Mouse (Mus musculus) common myeloid progenitor, adult 5-6 weeks (primary cell): ENCODE results near the gene Acsm3. TPM values are rescaled to one million over a fixed set of nuclear protein-coding genes. Genes with fewer than 3 reads are reported as not detected.
"Not testable (repeated sequence)": the region's sequence is repeated elsewhere in the genome, so short reads cannot be mapped to it uniquely, and the experiment has no call there.

ENCODE experiments used
- ATAC-seq: replicated peaks from 2 replicates; pipeline ENCODE4 v1.8.0; 2016; ENCODE audit warnings: low read depth, mild to moderate bottlenecking, moderate TSS enrichment, inconsistent platforms; ENCODE audit not compliant: poor library complexity, severe bottlenecking
- total RNA-seq: library from RNA; stranded (forward); fragments of 200-1000, 187-1606 nt; gene quantifications from 2 replicates; pipeline ENCODE4 v1.2.3, GENCODE M21; 2017

Gene Acsm3
- total RNA-seq: 0.05 and 0.10 TPM in 2 replicates

- ATAC-seq: no peak
Measured at GRCm38 (mm10) chr7:119760527-119760951, at the start of gene Acsm3. TSS of gene Acsm3 (plus strand) at chr7:119760923.

- ATAC-seq: no peak
Measured at GRCm38 (mm10) chr7:119714111-119714510, 46.6 kb upstream of the Acsm3 start.

GRCm38 (mm10) chr7:119720253-119720946 is 40.3 kb upstream of the Acsm3 start, which contains the start of gene Thumpd1:
TSS of gene Thumpd1 (minus strand) at chr7:119720798.
- peak; percentile 94 for ATAC-seq

GRCm38 (mm10) chr7:119720947-119721310 is 39.8 kb upstream of the Acsm3 start:
- peak; percentile 37 for ATAC-seq

- no peak for ATAC-seq
Measured at GRCm38 (mm10) chr7:119727621-119728020, 33.1 kb upstream of the Acsm3 start.

- ATAC-seq: not testable (repeated sequence)
Measured at GRCm38 (mm10) chr7:119731262-119731661, 29.5 kb upstream of the Acsm3 start.

GRCm38 (mm10) chr7:119738877-119739276 is 21.8 kb upstream of the Acsm3 start:
- no peak for ATAC-seq

GRCm38 (mm10) chr7:119739798-119740468 is 20.8 kb upstream of the Acsm3 start:
- ATAC-seq: peak; percentile 63; the same call in 1 of the 2 replicates

GRCm38 (mm10) chr7:119744321-119744720 is 16.4 kb upstream of the Acsm3 start:
- peak; percentile 80 for ATAC-seq

- ATAC-seq: no peak
Measured at GRCm38 (mm10) chr7:119745869-119746268, 14.9 kb upstream of the Acsm3 start.

- ATAC-seq: no peak
Measured at GRCm38 (mm10) chr7:119748761-119749160, 12.0 kb upstream of the Acsm3 start.

GRCm38 (mm10) chr7:119749942-119750341 is 10.8 kb upstream of the Acsm3 start:
- ATAC-seq: no peak

GRCm38 (mm10) chr7:119753696-119754095 is 7.0 kb upstream of the Acsm3 start:
- ATAC-seq: no peak

GRCm38 (mm10) chr7:119762166-119762697 is 1.5 kb downstream of the Acsm3 start:
- ATAC-seq: no peak

- ATAC-seq: no peak
Measured at GRCm38 (mm10) chr7:119764377-119764776, 3.7 kb downstream of the Acsm3 start.

- ATAC-seq: no peak
Measured at GRCm38 (mm10) chr7:119766996-119767395, 6.3 kb downstream of the Acsm3 start.

GRCm38 (mm10) chr7:119769895-119770294 is 9.2 kb downstream of the Acsm3 start:
- no peak for ATAC-seq

- no peak for ATAC-seq
Measured at GRCm38 (mm10) chr7:119783453-119783852, 22.7 kb downstream of the Acsm3 start.

GRCm38 (mm10) chr7:119784908-119785307 is 24.2 kb downstream of the Acsm3 start:
- ATAC-seq: peak; percentile 68; the same call in 1 of the 2 replicates

GRCm38 (mm10) chr7:119789024-119789423 is 28.3 kb downstream of the Acsm3 start:
- no peak for ATAC-seq

GRCm38 (mm10) chr7:119793586-119794250 is 33.0 kb downstream of the Acsm3 start, which contains the start of the genes Rexo5 and Eri2:
TSS of gene Rexo5 (plus strand) at chr7:119794006.
TSS of gene Eri2 (minus strand) at chr7:119794058.
- peak; percentile 98 for ATAC-seq
